Mouse (Mus musculus): ENCODE measurements around the gene Olfr744. TPM values are rescaled to one million over a fixed set of nuclear protein-coding genes. Genes with fewer than 3 reads are reported as not detected.
"Not testable (repeated sequence)": the region's sequence is repeated elsewhere in the genome, so short reads cannot be mapped to it uniquely, and the experiment has no call there.

Gene Olfr744
- polyA plus RNA-seq (2012; rRNA removed): not detected in 2 replicates

DNA sequence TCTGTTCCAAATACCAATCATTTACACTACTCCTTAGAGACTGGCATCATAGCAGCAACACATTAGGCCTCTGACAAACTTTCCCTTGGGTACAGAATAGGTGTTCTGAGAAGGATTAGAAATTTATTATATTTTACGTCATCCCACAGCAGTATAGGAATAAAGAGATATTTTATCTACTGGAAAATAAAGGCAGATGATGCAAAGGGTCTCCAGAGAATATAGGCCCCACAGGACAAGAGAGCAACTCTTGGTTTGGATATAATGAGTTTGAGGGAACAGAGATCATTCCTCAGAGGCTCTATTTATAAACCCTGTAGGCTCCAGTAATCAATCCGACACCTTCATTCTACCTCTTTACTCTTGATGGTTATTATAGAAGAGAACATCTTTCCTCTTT, at the start of gene Olfr744:
TSS of gene Olfr744 (plus strand) at position 301 of the 400 bp plus-strand sequence.
- Histone ChIP-seq H3K27ac (ENCODE audit: insufficient read depth, low read length) (no peak within 1 kb of the TSS), H3K4me3 (ENCODE audit: insufficient read depth, low read length) (no peak within 1 kb of the TSS), H3K4me1 (ENCODE audit: control insufficient read depth, insufficient read depth, low read length) (no peaks in the 10 kb centered on the region)
- TF ChIP-seq POLR2A (IDR thresholded peaks at IDR 0.05; ENCODE audit: extremely low read depth, insufficient read depth, low read length) (no peak), CTCF (IDR thresholded peaks at IDR 0.05; ENCODE audit: extremely low read depth, insufficient read depth, low read length) (no peak)

DNA sequence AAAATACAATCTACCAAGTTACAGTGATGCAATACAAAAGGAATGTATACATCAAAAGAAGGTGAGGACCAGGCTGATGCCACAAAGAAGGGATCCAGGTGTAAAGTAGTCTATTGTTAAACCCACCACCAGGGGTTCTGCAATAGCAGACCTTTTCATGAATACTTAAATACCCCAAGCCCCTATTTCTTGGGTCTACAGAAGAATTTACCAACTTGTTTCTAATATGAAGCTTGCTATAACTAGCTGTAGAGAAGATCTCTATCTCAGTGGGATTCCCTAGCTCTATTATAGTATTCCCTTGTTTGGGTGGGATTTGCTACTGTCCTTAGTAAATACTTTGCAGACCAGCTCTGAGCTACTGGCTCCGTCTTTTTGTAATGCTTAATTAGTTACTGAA, 41.6 kb upstream of the Olfr744 start:
- not testable (repeated sequence) for H3K4me1 ChIP-seq (ENCODE audit: control insufficient read depth, insufficient read depth, low read length); H3K4me3 ChIP-seq (ENCODE audit: insufficient read depth, low read length); H3K27ac ChIP-seq (ENCODE audit: insufficient read depth, low read length)

DNA sequence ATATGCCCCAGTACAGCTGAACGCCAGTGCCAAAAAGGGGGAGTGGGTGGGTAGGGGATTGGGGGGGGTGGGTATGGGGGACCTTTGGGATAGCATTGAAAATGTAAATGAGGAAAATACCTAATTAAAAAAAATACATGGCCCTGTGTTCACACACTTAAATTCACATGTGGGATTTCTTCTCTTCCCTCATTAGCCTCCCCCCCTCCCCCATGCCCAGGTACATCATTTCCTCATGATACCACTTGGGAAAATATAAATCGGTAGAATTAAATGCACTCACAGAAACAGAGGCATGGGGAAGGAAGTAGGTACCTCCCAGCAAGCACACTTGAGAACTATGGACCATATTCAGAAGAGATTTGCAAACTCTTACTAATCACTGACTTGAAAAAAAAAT, 24.4 kb downstream of the Olfr744 start, which contains the start of gene Olfr745:
TSS of gene Olfr745 (plus strand) at position 301 of the 400 bp plus-strand sequence.
- Histone ChIP-seq H3K4me1 (ENCODE audit: control insufficient read depth, insufficient read depth, low read length) (no peaks in the 10 kb centered on the region), H3K27ac (ENCODE audit: insufficient read depth, low read length) (no peak within 1 kb of the TSS), H3K4me3 (ENCODE audit: insufficient read depth, low read length) (no peak within 1 kb of the TSS)
- TF ChIP-seq POLR2A (IDR thresholded peaks at IDR 0.05; ENCODE audit: extremely low read depth, insufficient read depth, low read length) (no peak), CTCF (IDR thresholded peaks at IDR 0.05; ENCODE audit: extremely low read depth, insufficient read depth, low read length) (no peak)

DNA sequence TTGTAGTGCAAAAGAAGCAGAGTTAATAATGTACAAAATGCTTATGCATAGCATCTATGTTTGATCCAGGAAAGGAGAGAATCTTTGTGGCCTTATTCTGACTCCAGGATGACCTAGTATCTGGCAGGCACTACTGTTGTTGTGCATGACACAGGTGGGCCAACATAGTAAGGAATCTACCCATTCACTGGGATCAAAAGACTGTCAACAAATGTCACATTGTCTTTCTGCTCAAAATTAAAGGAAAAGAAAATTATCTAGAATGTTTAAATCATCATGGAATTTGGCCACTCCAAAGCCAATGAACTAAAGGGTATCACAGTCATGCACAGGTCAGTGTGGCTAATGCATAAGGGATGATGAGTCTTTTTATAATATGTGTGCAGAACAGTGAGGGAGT, 32.1 kb downstream of the Olfr744 start, which contains the start of gene Olfr746:
TSS of gene Olfr746 (plus strand) at position 301 of the 400 bp plus-strand sequence.
- Histone ChIP-seq H3K27ac (ENCODE audit: insufficient read depth, low read length) (no peak within 1 kb of the TSS), H3K4me3 (ENCODE audit: insufficient read depth, low read length) (no peak within 1 kb of the TSS), H3K4me1 (ENCODE audit: control insufficient read depth, insufficient read depth, low read length) (no peaks in the 10 kb centered on the region)
- TF ChIP-seq POLR2A (IDR thresholded peaks at IDR 0.05; ENCODE audit: extremely low read depth, insufficient read depth, low read length) (no peak), CTCF (IDR thresholded peaks at IDR 0.05; ENCODE audit: extremely low read depth, insufficient read depth, low read length) (no peak)

Other genes with a start within 250 kb of the Olfr744 start
- gene Olfr736, start 233.7 kb upstream of the Olfr744 start, polyA plus RNA-seq (2012; rRNA removed): not detected in 2 replicates
- not detected in 2 replicates for gene Olfr738, start 207.3 kb upstream of the Olfr744 start, polyA plus RNA-seq (2012; rRNA removed)
- gene Olfr739, start 196.3 kb upstream of the Olfr744 start, polyA plus RNA-seq (2012; rRNA removed): not detected in 2 replicates
- gene Olfr740, start 169.3 kb upstream of the Olfr744 start, polyA plus RNA-seq (2012; rRNA removed): not detected in 2 replicates
- not detected in 2 replicates for gene Olfr741, start 142.1 kb upstream of the Olfr744 start, polyA plus RNA-seq (2012; rRNA removed)
- gene Olfr742, start 111.3 kb upstream of the Olfr744 start, polyA plus RNA-seq (2012; rRNA removed): not detected in 2 replicates
- not detected in 2 replicates for gene Olfr743, start 93.0 kb upstream of the Olfr744 start, polyA plus RNA-seq (2012; rRNA removed)
- not detected in 2 replicates for gene Olfr745, start 24.5 kb downstream of the Olfr744 start, polyA plus RNA-seq (2012; rRNA removed)
- not detected in 2 replicates for gene Olfr746, start 32.2 kb downstream of the Olfr744 start, polyA plus RNA-seq (2012; rRNA removed)
- gene Olfr747, start 78.3 kb downstream of the Olfr744 start, polyA plus RNA-seq (2012; rRNA removed): not detected in 2 replicates
- not detected in 2 replicates for gene Olfr748, start 92.5 kb downstream of the Olfr744 start, polyA plus RNA-seq (2012; rRNA removed)
- gene Olfr749, start 130.2 kb downstream of the Olfr744 start, polyA plus RNA-seq (2012; rRNA removed): not detected in 2 replicates
- 59.4 and 63.3 TPM in 2 replicates for gene Ttc5, start 170.6 kb downstream of the Olfr744 start, polyA plus RNA-seq (2012; rRNA removed)
- gene Ccnb1ip1, start 192.9 kb downstream of the Olfr744 start, polyA plus RNA-seq (2012; rRNA removed): not detected in 2 replicates
- gene Parp2, start 193.0 kb downstream of the Olfr744 start, polyA plus RNA-seq (2012; rRNA removed): 49.2 and 58.6 TPM in 2 replicates